Mouse (Mus musculus) right cerebral cortex, postnatal 25 days (tissue): ENCODE measurements around the gene Tnrc6a.

Source experiments
- DNase-seq: peaks from one replicate; pipeline ENCODE4 v3.0.0; 2022

Gene Tnrc6a

DNA sequence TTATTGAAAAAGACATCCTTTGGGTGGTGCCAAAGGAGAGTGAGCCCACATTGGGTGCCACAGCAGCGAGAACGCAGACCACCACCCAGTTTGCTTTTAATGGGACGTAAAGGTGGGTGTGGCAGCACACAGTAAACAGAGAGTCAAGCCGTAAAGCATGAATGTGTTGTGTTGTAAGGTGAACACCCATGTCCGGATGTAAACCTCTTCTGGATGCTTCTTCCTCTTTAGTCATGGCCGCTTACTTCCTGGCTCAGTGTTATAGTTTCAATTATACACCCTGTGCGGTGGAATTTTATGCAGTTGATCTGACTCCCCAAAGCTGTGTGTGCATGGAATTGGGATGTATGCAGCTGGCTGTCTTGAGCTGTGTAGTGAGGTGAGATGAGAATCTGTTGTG lies 118.6 kb downstream of the Tnrc6a start:
- no peak for DNase-seq

DNA sequence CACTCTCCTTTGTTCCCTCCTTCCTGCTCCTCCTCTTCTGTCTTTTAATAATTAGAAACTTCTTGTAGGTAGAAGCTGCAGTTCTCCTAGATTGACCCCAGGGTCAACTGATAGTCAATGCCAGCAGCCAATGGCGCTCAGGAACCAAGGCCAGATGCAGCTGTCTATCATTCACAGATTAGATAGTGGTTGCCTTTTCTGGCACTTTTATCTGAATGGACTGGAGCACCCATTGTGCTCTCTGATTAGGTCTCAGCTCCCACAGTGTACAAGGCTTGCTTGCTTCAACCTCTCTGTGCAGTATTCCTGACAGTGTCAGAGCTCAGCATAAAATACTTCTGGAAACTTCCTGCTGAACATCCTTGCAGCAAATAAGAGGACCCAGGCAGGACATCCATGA lies 121.1 kb downstream of the Tnrc6a start:
- DNase-seq, result no peak
